Mouse (Mus musculus) thymus, adult 2 months (tissue): ENCODE measurements around the gene Slc12a4.

Experiments used
- CTCF ChIP-seq: fragments of 200-500 bp; IDR thresholded peaks from 2 replicates; pipeline ENCODE4 v1.5.1; 2012; ENCODE audit warnings: mild to moderate bottlenecking, control low read depth, low read length, moderate library complexity, borderline replicate concordance; ENCODE audit not compliant: control insufficient read depth, poor library complexity, insufficient read depth; ENCODE audit errors: extremely low read depth
- POLR2A ChIP-seq: fragments of 200-500 bp; IDR thresholded peaks from 2 replicates; pipeline ENCODE4 v1.6.1; 2012; ENCODE audit warnings: mild to moderate bottlenecking, low read length, control low read depth, moderate library complexity; ENCODE audit not compliant: control insufficient read depth, poor library complexity, insufficient read depth; ENCODE audit errors: extremely low read depth

- TF ChIP-seq CTCF (no peak), POLR2A (no peak)
Measured at GRCm38 (mm10) chr8:105959350-105959749, 6.5 kb downstream of the Slc12a4 start.
